Comparison of ENCODE assay signal across 8 mouse cellular contexts in genomic region chr14:30714799-30715617, GRCm38 (mm10). TPM values are rescaled to one million over a fixed set of nuclear protein-coding genes. Genes with fewer than 3 reads are reported as not detected.
A peak's percentile ranks its signal among the peaks of the same experiment; 100 is the strongest.
DNase-seq lines count a peak whose midpoint lies in the region; ATAC-seq lines count a peak whose summit lies in the region.

Gene Sfmbt1 (plus strand): TSS chr14:30714849.

- peak within 1 kb of the TSS; percentile 94 for H3K9ac ChIP-seq in forebrain, embryonic 11.5 days (ENCODE audit: low read length)
- H3K9ac ChIP-seq in hindbrain, embryonic 12.5 days: peak within 1 kb of the TSS; percentile 85
- H3K9ac ChIP-seq in midbrain, embryonic 12.5 days (replicated peaks): peak within 1 kb of the TSS; percentile 91

- H3K4me1 ChIP-seq in forebrain, embryonic 11.5 days (replicated peaks; ENCODE audit: control insufficient read depth, insufficient read depth, low read length): peaks cover 7% of the 10 kb centered on the region; the same call in 1 of the 2 replicates
- peaks cover 11% of the 10 kb centered on the region for H3K4me1 ChIP-seq in hindbrain, embryonic 12.5 days
- peaks cover 13% of the 10 kb centered on the region for H3K4me1 ChIP-seq in limb, embryonic 10.5 days
- peaks cover 12% of the 10 kb centered on the region for H3K4me1 ChIP-seq in midbrain, embryonic 12.5 days

- peak; percentile 33 for DNase-seq in ovary, postnatal 14 days (ENCODE audit: low spot score)
- no peak for DNase-seq in ovary, adult 18-20 months (ENCODE audit: low spot score)
- DNase-seq in adrenal gland, postnatal 36 days: peak; percentile 48 to 61
- peak; percentile 93 for DNase-seq in forebrain, embryonic 11.5 days (ENCODE audit: low spot score)
- peak; percentile 74 for DNase-seq in limb, embryonic 10.5 days (ENCODE audit: low spot score)
- no peak for DNase-seq in ovary, postnatal 10 days (ENCODE audit: low spot score)

- H3K27ac ChIP-seq in forebrain, embryonic 11.5 days (ENCODE audit: low read depth, low read length): peak within 1 kb of the TSS; percentile 98
- peak within 1 kb of the TSS; percentile 96 for H3K27ac ChIP-seq in hindbrain, embryonic 12.5 days
- peak within 1 kb of the TSS; percentile 96 for H3K27ac ChIP-seq in limb, embryonic 10.5 days
- peak within 1 kb of the TSS; percentile 95 for H3K27ac ChIP-seq in midbrain, embryonic 12.5 days (replicated peaks)

- H3K36me3 ChIP-seq in forebrain, embryonic 11.5 days (ENCODE audit: control insufficient read depth, insufficient read depth, low read length): no peaks in the 10 kb centered on the region
- H3K36me3 ChIP-seq in hindbrain, embryonic 12.5 days: no peaks in the 10 kb centered on the region
- H3K36me3 ChIP-seq in limb, embryonic 10.5 days: no peaks in the 10 kb centered on the region
- no peaks in the 10 kb centered on the region for H3K36me3 ChIP-seq in midbrain, embryonic 12.5 days

- 2% methylated on average over 84 of the region's 87 CpGs for WGBS in forebrain, embryonic 11.5 days
- WGBS in hindbrain, embryonic 12.5 days: 2% methylated on average over 72 of the region's 87 CpGs
- whole genome bisulfite sequencing in limb, embryonic 10.5 days: 2% methylated on average over 84 of the region's 87 CpGs
- 2% methylated on average over 70 of the region's 87 CpGs for WGBS in midbrain, embryonic 12.5 days

- no peaks in the 10 kb centered on the region for H3K9me3 ChIP-seq in forebrain, embryonic 11.5 days (ENCODE audit: control insufficient read depth, low read length)
- no peaks in the 10 kb centered on the region for H3K9me3 ChIP-seq in hindbrain, embryonic 12.5 days (replicated peaks)
- no peaks in the 10 kb centered on the region for H3K9me3 ChIP-seq in limb, embryonic 10.5 days (replicated peaks)
- H3K9me3 ChIP-seq in midbrain, embryonic 12.5 days: no peaks in the 10 kb centered on the region

- H3K4me2 ChIP-seq in forebrain, embryonic 11.5 days (ENCODE audit: low read depth, low read length, severe bottlenecking): peak within 1 kb of the TSS; percentile 90
- peak within 1 kb of the TSS; percentile 72 for H3K4me2 ChIP-seq in hindbrain, embryonic 12.5 days (replicated peaks)
- H3K4me2 ChIP-seq in midbrain, embryonic 12.5 days (replicated peaks): peak within 1 kb of the TSS; percentile 76

- ATAC-seq in forebrain, embryonic 11.5 days (replicated peaks; ENCODE audit: low FRiP score): peak; percentile 82
- ATAC-seq in hindbrain, embryonic 12.5 days (ENCODE audit: low FRiP score): peak; percentile 78
- peak; percentile 78 for ATAC-seq in midbrain, embryonic 12.5 days (ENCODE audit: low FRiP score, low read depth)

- peaks cover 3% of the 10 kb centered on the region; the same call in 1 of the 2 replicates for H3K27me3 ChIP-seq in forebrain, embryonic 11.5 days (ENCODE audit: control insufficient read depth, insufficient read depth, low read length)
- H3K27me3 ChIP-seq in hindbrain, embryonic 12.5 days: peaks cover 4% of the 10 kb centered on the region
- peaks cover 17% of the 10 kb centered on the region for H3K27me3 ChIP-seq in limb, embryonic 10.5 days (ENCODE audit: low read depth, poor library complexity, severe bottlenecking)
- peaks cover 13% of the 10 kb centered on the region for H3K27me3 ChIP-seq in midbrain, embryonic 12.5 days

- H3K4me3 ChIP-seq in forebrain, embryonic 11.5 days (ENCODE audit: low read depth, low read length): peak within 1 kb of the TSS; percentile 95
- peak within 1 kb of the TSS; percentile 88 for H3K4me3 ChIP-seq in hindbrain, embryonic 12.5 days
- H3K4me3 ChIP-seq in limb, embryonic 10.5 days: peak within 1 kb of the TSS; percentile 90
- peak within 1 kb of the TSS; percentile 95 for H3K4me3 ChIP-seq in midbrain, embryonic 12.5 days

RNA-seq across cellular contexts. Expression of gene Sfmbt1, which starts in this region (rescaled TPM):
- total RNA-seq in adrenal gland, postnatal 36 days (2021): 10 to 100 TPM; 27.8 to 29.2 TPM
- polyA plus RNA-seq in forebrain, embryonic 11.5 days (2014; fragmentation: Nextera tagmentation; extraction: Ambion mirVana): 27.1 and 29.2 TPM in 2 replicates
- polyA plus RNA-seq in hindbrain, embryonic 12.5 days (2016; fragmentation: Nextera tagmentation; extraction: Ambion mirVana): 17.9 and 18.1 TPM in 2 replicates
- 16.5 and 17.5 TPM in 2 replicates for polyA plus RNA-seq in limb, embryonic 10.5 days (2016; fragmentation: Nextera tagmentation; extraction: Ambion mirVana)
- 21.5 and 24.0 TPM in 2 replicates for polyA plus RNA-seq in midbrain, embryonic 12.5 days (2016; fragmentation: Nextera tagmentation; extraction: Ambion mirVana)

Comparison
In these comparisons a context has a peak if more than half of its experiments do, and no peak if none do; other contexts are left out.
1. DNase-seq: peak in ovary, postnatal 14 days (single experiment), adrenal gland, postnatal 36 days (2 of 2), forebrain, embryonic 11.5 days (single experiment) and limb, embryonic 10.5 days (single experiment); none in ovary, adult 18-20 months (single experiment) and ovary, postnatal 10 days (single experiment).
2. Peak in every context shown above with its lines, with median percentiles within 50 percentile points of each other: ATAC-seq, H3K27ac ChIP-seq, H3K4me2 ChIP-seq, H3K4me3 ChIP-seq and H3K9ac ChIP-seq.